Mouse (Mus musculus) brain, embryonic 14.5 days (tissue): Measurements from ENCODE around the gene Etv3.

Source experiments
- CTCF ChIP-seq: fragments of 200-500 bp; IDR thresholded peaks from 2 replicates; pipeline ENCODE4 v1.5.1; 2012; ENCODE audit warnings: inconsistent platforms, mild to moderate bottlenecking, moderate library complexity, borderline replicate concordance; ENCODE audit not compliant: insufficient read depth, insufficient read length; ENCODE audit errors: extremely low read depth
- POLR2A ChIP-seq: fragments of 200-500 bp; IDR thresholded peaks from 2 replicates; pipeline ENCODE4 v1.6.1; 2012; ENCODE audit warnings: mild to moderate bottlenecking, inconsistent platforms, borderline replicate concordance; ENCODE audit not compliant: poor library complexity, insufficient read depth, insufficient read length, severe bottlenecking; ENCODE audit errors: extremely low read depth

DNA sequence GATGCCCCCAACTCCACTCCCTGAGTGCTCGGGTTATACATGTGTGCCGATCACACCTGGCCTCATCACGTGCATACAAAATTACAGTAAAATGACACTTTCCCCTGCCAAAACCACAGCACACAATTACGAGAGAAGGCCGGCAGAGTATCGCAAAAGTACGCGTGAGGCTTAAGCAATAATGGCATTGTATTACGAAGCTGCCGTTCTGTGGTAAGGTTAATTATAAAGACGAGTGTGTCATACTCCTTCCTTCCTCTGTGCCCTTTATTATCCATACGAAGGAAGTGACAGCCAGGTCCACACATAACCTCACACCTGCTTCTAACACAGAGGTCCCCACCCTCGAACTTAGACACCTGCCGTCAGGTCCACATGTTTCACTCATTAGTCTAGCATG, 42.3 kb downstream of the Etv3 start:
- no peak for TF ChIP-seq CTCF
- no peak for TF ChIP-seq POLR2A
